Mouse (Mus musculus) embryonic fibroblast, embryonic 13.5 days (primary cell): ENCODE data around the gene Bmpr1b. TPM values are rescaled to one million over a fixed set of nuclear protein-coding genes. Genes with fewer than 3 reads are reported as not detected.

Experiments used
- H3K27ac ChIP-seq: 2 replicates; pipeline ENCODE4 v1.5.1; 2012; ENCODE audit warnings: low read length, control low read depth, inconsistent platforms; ENCODE audit not compliant: insufficient read depth
- H3K4me1 ChIP-seq: 2 replicates; pipeline ENCODE4 v1.6.1; 2011; ENCODE audit warnings: low read length; ENCODE audit not compliant: control insufficient read depth, insufficient read depth
- H3K4me3 ChIP-seq: 2 replicates; pipeline ENCODE4 v1.5.1; 2011; ENCODE audit warnings: mild to moderate bottlenecking, control low read depth, low read length; ENCODE audit not compliant: insufficient read depth
- CTCF ChIP-seq: IDR thresholded peaks from 2 replicates; pipeline ENCODE4 v1.5.1; 2011; ENCODE audit warnings: mild to moderate bottlenecking, control low read depth, low read length, moderate library complexity, borderline replicate concordance; ENCODE audit not compliant: insufficient read depth
- POLR2A ChIP-seq: IDR thresholded peaks from 2 replicates; pipeline ENCODE4 v1.6.1; 2011; ENCODE audit warnings: low read depth, mild to moderate bottlenecking, control low read depth, low read length, moderate library complexity
- polyA plus RNA-seq: library from polyadenylated mRNA; stranded (reverse); fragments of >200 nt; gene quantifications from 2 replicates; pipeline ENCODE4 v1.2.4, GENCODE M21; 2011; ENCODE audit warnings: low read depth; ENCODE audit not compliant: missing spikeins, insufficient read length

Bmpr1b gene
- polyA plus RNA-seq, 1 experiment: 9.2 TPM

- H3K4me3 ChIP-seq: no peak overlapping the region
- H3K27ac ChIP-seq: no peak overlapping the region
- TF ChIP-seq CTCF (no peak), POLR2A (no peak)
- H3K4me1 ChIP-seq: peaks cover 8% of the 10 kb centered on the region; the same call in 1 of the 2 replicates
Observed at GRCm38 (mm10) chr3:141919661-141920060, 249.6 kb downstream of the Bmpr1b start.

GRCm38 (mm10) chr3:141917166-141917565, 252.1 kb downstream of the Bmpr1b start:
- H3K4me3 ChIP-seq: no peak overlapping the region
- no peak for TF ChIP-seq CTCF
- TF ChIP-seq POLR2A: no peak
- H3K4me1 ChIP-seq: peaks cover 8% of the 10 kb centered on the region; the same call in 1 of the 2 replicates
- no peak overlapping the region for H3K27ac ChIP-seq

GRCm38 (mm10) chr3:141915995-141916394, 253.2 kb downstream of the Bmpr1b start:
- Histone ChIP-seq H3K27ac (no peak overlapping the region), H3K4me1 (peaks cover 6% of the 10 kb centered on the region; the same call in 1 of the 2 replicates), H3K4me3 (no peak overlapping the region)
- TF ChIP-seq CTCF (no peak), POLR2A (no peak)

GRCm38 (mm10) chr3:141914588-141914987, 254.6 kb downstream of the Bmpr1b start:
- Histone ChIP-seq H3K4me1 (no peaks in the 10 kb centered on the region), H3K27ac (no peak overlapping the region), H3K4me3 (no peak overlapping the region)
- TF ChIP-seq POLR2A (no peak), CTCF (no peak)

- peaks cover 7% of the 10 kb centered on the region for H3K4me1 ChIP-seq
- TF ChIP-seq CTCF: no peak
- no peak for TF ChIP-seq POLR2A
- no peak overlapping the region for H3K4me3 ChIP-seq
- H3K27ac ChIP-seq: no peak overlapping the region
Observed at GRCm38 (mm10) chr3:141909136-141909535, 260.1 kb downstream of the Bmpr1b start.

- H3K4me1 ChIP-seq: peaks cover 7% of the 10 kb centered on the region
- TF ChIP-seq CTCF (no peak), POLR2A (no peak)
- H3K4me3 ChIP-seq: no peak overlapping the region
- peak overlapping the region; percentile 54 for H3K27ac ChIP-seq
Observed at GRCm38 (mm10) chr3:141905903-141906623, 263.2 kb downstream of the Bmpr1b start.

- TF ChIP-seq POLR2A: no peak
- TF ChIP-seq CTCF: no peak
- Histone ChIP-seq H3K4me3 (no peak overlapping the region), H3K27ac (no peak overlapping the region), H3K4me1 (no peaks in the 10 kb centered on the region)
Observed at GRCm38 (mm10) chr3:141900361-141900760, 268.9 kb downstream of the Bmpr1b start.

- H3K4me3 ChIP-seq: no peak overlapping the region
- no peak overlapping the region for H3K27ac ChIP-seq
- TF ChIP-seq CTCF: no peak
- TF ChIP-seq POLR2A: no peak
- H3K4me1 ChIP-seq: no peaks in the 10 kb centered on the region
Observed at GRCm38 (mm10) chr3:141899521-141899920, 269.7 kb downstream of the Bmpr1b start.

GRCm38 (mm10) chr3:141897698-141898097, 271.5 kb downstream of the Bmpr1b start:
- Histone ChIP-seq H3K4me1 (no peaks in the 10 kb centered on the region), H3K4me3 (no peak overlapping the region), H3K27ac (no peak overlapping the region)
- TF ChIP-seq POLR2A (no peak), CTCF (no peak)

GRCm38 (mm10) chr3:141896870-141897554, 272.2 kb downstream of the Bmpr1b start:
- Histone ChIP-seq H3K4me3 (no peak overlapping the region), H3K4me1 (no peaks in the 10 kb centered on the region), H3K27ac (no peak overlapping the region)
- TF ChIP-seq CTCF (no peak), POLR2A (no peak)
